26 mouse cellular contexts compared by ENCODE assay signal in the genomic region with DNA sequence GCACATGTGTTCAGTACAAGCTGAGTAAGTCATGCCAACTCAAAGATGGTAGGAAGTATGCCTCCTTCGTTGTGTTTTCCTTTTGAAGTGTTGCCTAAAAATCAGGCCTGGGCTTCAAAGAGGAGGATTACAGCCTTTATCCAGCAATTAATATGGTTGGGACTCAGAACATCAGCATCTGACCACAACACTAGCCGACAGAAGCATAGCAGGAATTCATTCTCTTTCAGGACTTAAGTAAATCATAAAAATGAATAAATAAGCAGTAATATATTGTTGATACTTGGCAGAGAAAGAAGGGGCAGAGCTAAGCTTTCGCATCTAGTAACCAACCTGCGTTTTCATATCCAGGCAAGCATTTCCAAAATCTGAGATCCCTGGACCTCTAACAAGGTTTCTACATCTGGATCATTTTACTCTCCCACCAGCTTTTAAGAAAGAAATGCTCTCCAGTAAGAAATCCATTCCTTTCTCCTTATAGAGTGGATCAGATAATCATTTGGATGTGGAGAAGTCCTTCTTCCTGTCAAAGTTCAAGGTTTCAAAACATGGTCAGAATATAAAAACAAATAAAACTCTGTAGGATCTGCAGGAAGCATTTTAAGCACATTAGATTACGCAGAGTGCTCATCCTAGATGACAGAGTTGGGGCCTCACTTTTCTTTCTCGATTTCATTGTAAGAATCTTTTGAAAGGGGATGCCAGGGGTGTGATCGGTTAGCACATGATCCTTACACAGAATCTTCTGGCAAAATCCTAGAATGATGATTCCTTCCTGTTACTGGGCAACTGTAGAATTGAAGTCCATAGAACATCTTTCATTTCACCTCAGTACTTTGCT.
DNase-seq lines count a peak whose midpoint lies in the region; ATAC-seq and TF ChIP-seq lines count a peak whose summit lies in the region.
"Had no signal": no experiment of that assay in that cellular context is flagged by ENCODE, and none has a peak within 500 bp of the region (broad histone marks: within the 10 kb centered on the region; RNA-seq: fewer than 3 reads in every experiment).

No protein-coding gene starts in this region.

- H3K4me1 ChIP-seq in forebrain, embryonic 14.5 days (ENCODE audit: control insufficient read depth, insufficient read depth, low read length): no peaks in the 10 kb centered on the region
- no peaks in the 10 kb centered on the region for H3K4me1 ChIP-seq in forebrain, embryonic 11.5 days (replicated peaks; ENCODE audit: control insufficient read depth, insufficient read depth, low read length)
- H3K4me1 ChIP-seq in cerebellum, adult 2 months (ENCODE audit: control insufficient read depth, insufficient read depth, low read length): peaks cover 21% of the 10 kb centered on the region; the same call in 1 of the 2 replicates
- H3K4me1 ChIP-seq in heart, adult 2 months (ENCODE audit: control insufficient read depth, insufficient read depth, low read length): no peaks in the 10 kb centered on the region
- H3K4me1 ChIP-seq: embryonic facial prominence, embryonic 12.5 days; limb, embryonic 12.5 days; lung, embryonic 15.5 days; midbrain, embryonic 12.5 days; neural tube, embryonic 13.5 days had no signal

- 65% methylated on average over 7 of the region's 7 CpGs for WGBS in forebrain, embryonic 14.5 days
- 68% methylated on average over 7 of the region's 7 CpGs for WGBS in forebrain, embryonic 11.5 days
- WGBS in cerebellum, adult 2 months: 23% methylated on average over 7 of the region's 7 CpGs
- 76% methylated on average over 7 of the region's 7 CpGs for WGBS in heart, adult 2 months

- H3K79me2 ChIP-seq in heart, adult 2 months (replicated peaks; ENCODE audit: control insufficient read depth, insufficient read depth, low read length): no peaks in the 10 kb centered on the region

- intact Hi-C loops in heart, adult 2 months (cut with DNase I): no loop called here

- H3K27me3 ChIP-seq in forebrain, embryonic 14.5 days (replicated peaks; ENCODE audit: control insufficient read depth, insufficient read depth, low read length): no peaks in the 10 kb centered on the region
- no peaks in the 10 kb centered on the region for H3K27me3 ChIP-seq in forebrain, embryonic 11.5 days (ENCODE audit: control insufficient read depth, insufficient read depth, low read length)
- no peaks in the 10 kb centered on the region for H3K27me3 ChIP-seq in cerebellum, adult 2 months (ENCODE audit: control insufficient read depth, insufficient read depth, low read length)
- H3K27me3 ChIP-seq in heart, adult 2 months (ENCODE audit: control insufficient read depth, insufficient read depth, low read length): no peaks in the 10 kb centered on the region
- H3K27me3 ChIP-seq: embryonic facial prominence, embryonic 12.5 days; limb, embryonic 12.5 days; lung, embryonic 15.5 days; midbrain, embryonic 12.5 days; neural tube, embryonic 13.5 days had no signal

- peak; percentile 27 for DNase-seq in forebrain, embryonic 14.5 days (ENCODE audit: low spot score)
- no peak for DNase-seq in forebrain, embryonic 11.5 days (ENCODE audit: low spot score)
- DNase-seq in Muller cell, postnatal 12 days (ENCODE audit: inconsistent ontology term): peak; percentile 22
- DNase-seq in cerebellum, adult 2 months: peak in 1 of 2 experiments; percentile 46
- DNase-seq in cerebellum, postnatal 14 days: peak; percentile 31 to 66
- no peak for DNase-seq in heart, adult 2 months
- DNase-seq: adrenal gland, adult 2 months; adrenal gland, postnatal 36 days; forebrain, postnatal 0 days; gastrocnemius, postnatal 10 days; heart, postnatal 14 days; kidney, adult 9 months; kidney, postnatal 10 days; right cerebral cortex, postnatal 4 days; thymus, adult 2 months; thymus, postnatal 36 days had no signal

- H3K9me3 ChIP-seq in forebrain, embryonic 14.5 days (replicated peaks; ENCODE audit: control insufficient read depth, low read length): no peaks in the 10 kb centered on the region
- no peaks in the 10 kb centered on the region for H3K9me3 ChIP-seq in forebrain, embryonic 11.5 days (ENCODE audit: control insufficient read depth, low read length)
- H3K9me3 ChIP-seq: embryonic facial prominence, embryonic 12.5 days; forebrain, embryonic 10.5 days; limb, embryonic 12.5 days; lung, embryonic 15.5 days; midbrain, embryonic 12.5 days; neural tube, embryonic 13.5 days had no signal

- no peak overlapping the region for H3K4me2 ChIP-seq in forebrain, embryonic 14.5 days (ENCODE audit: low read length)
- no peak overlapping the region for H3K4me2 ChIP-seq in forebrain, embryonic 11.5 days (ENCODE audit: low read depth, low read length, severe bottlenecking)
- H3K4me2 ChIP-seq: embryonic facial prominence, embryonic 12.5 days; limb, embryonic 12.5 days; liver, embryonic 11.5 days; lung, embryonic 15.5 days; midbrain, embryonic 12.5 days; neural tube, embryonic 13.5 days had no signal

- TF ChIP-seq EP300 in heart, adult 2 months (IDR thresholded peaks at IDR 0.05; ENCODE audit: insufficient read depth, low read depth, low read length): no peak

- H3K36me3 ChIP-seq in forebrain, embryonic 14.5 days (ENCODE audit: control insufficient read depth, insufficient read depth, low read length): no peaks in the 10 kb centered on the region
- H3K36me3 ChIP-seq in forebrain, embryonic 11.5 days (ENCODE audit: control insufficient read depth, insufficient read depth, low read length): no peaks in the 10 kb centered on the region
- H3K36me3 ChIP-seq in heart, adult 2 months (ENCODE audit: control insufficient read depth, insufficient read depth, low read length): no peaks in the 10 kb centered on the region
- H3K36me3 ChIP-seq: embryonic facial prominence, embryonic 12.5 days; forebrain, embryonic 10.5 days; limb, embryonic 12.5 days; lung, embryonic 15.5 days; midbrain, embryonic 12.5 days; neural tube, embryonic 13.5 days had no signal

- H3K27ac ChIP-seq in forebrain, embryonic 14.5 days (ENCODE audit: low read depth, low read length): no peak overlapping the region
- no peak overlapping the region for H3K27ac ChIP-seq in forebrain, embryonic 11.5 days (ENCODE audit: low read depth, low read length)
- peak overlapping the region; percentile 74; the same call in 1 of the 2 replicates for H3K27ac ChIP-seq in cerebellum, adult 2 months (ENCODE audit: insufficient read depth, low read length)
- H3K27ac ChIP-seq in heart, adult 2 months: no peak overlapping the region
- H3K27ac ChIP-seq: embryonic facial prominence, embryonic 12.5 days; forebrain, embryonic 10.5 days; limb, embryonic 12.5 days; lung, embryonic 15.5 days; midbrain, embryonic 12.5 days; neural tube, embryonic 13.5 days had no signal

- no peak for TF ChIP-seq POLR2A in cerebellum, adult 2 months (IDR thresholded peaks at IDR 0.05; ENCODE audit: borderline replicate concordance, insufficient read depth, low read length)
- no peak for TF ChIP-seq POLR2A in heart, adult 2 months (IDR thresholded peaks at IDR 0.05; ENCODE audit: insufficient read depth, low read depth, low read length)

- no peak overlapping the region for H3K9ac ChIP-seq in forebrain, embryonic 14.5 days (ENCODE audit: low read length)
- H3K9ac ChIP-seq in forebrain, embryonic 11.5 days (ENCODE audit: low read length): no peak overlapping the region
- no peak overlapping the region for H3K9ac ChIP-seq in heart, adult 2 months (ENCODE audit: low read depth, low read length)
- H3K9ac ChIP-seq: embryonic facial prominence, embryonic 12.5 days; forebrain, postnatal 0 days; limb, embryonic 12.5 days; lung, embryonic 15.5 days; midbrain, embryonic 12.5 days; neural tube, embryonic 13.5 days had no signal

- ATAC-seq in forebrain, embryonic 14.5 days: no peak
- no peak for ATAC-seq in forebrain, embryonic 11.5 days (replicated peaks; ENCODE audit: low FRiP score)
- ATAC-seq in megakaryocyte-erythroid progenitor cell, adult 5-6 weeks (replicated peaks; ENCODE audit: low FRiP score, low TSS enrichment, poor library complexity, severe bottlenecking): no peak
- ATAC-seq: activated CD4-positive, CD25-positive, alpha-beta regulatory T cell, adult 4 months; forebrain, postnatal 0 days; intestine, postnatal 0 days had no signal

- H3K4me3 ChIP-seq in forebrain, embryonic 14.5 days (ENCODE audit: low read depth, low read length): no peak overlapping the region
- H3K4me3 ChIP-seq in forebrain, embryonic 11.5 days (ENCODE audit: low read depth, low read length): no peak overlapping the region
- no peak overlapping the region for H3K4me3 ChIP-seq in cerebellum, adult 2 months (replicated peaks; ENCODE audit: insufficient read depth, low read depth, low read length)
- H3K4me3 ChIP-seq in heart, adult 2 months: no peak overlapping the region
- H3K4me3 ChIP-seq: embryonic facial prominence, embryonic 12.5 days; forebrain, embryonic 10.5 days; limb, embryonic 12.5 days; lung, embryonic 15.5 days; midbrain, embryonic 12.5 days; neural tube, embryonic 13.5 days had no signal

- TF ChIP-seq CTCF in cerebellum, adult 2 months (IDR thresholded peaks at IDR 0.05; ENCODE audit: borderline replicate concordance, insufficient read depth, low read depth, low read length): no peak
- TF ChIP-seq CTCF in heart, adult 2 months (IDR thresholded peaks at IDR 0.05): no peak

Comparison
In these comparisons a context has a peak if more than half of its experiments do, and no peak if none do; other contexts are left out.
1. DNase-seq: peak in forebrain, embryonic 14.5 days (single experiment), Muller cell, postnatal 12 days (single experiment) and cerebellum, postnatal 14 days (2 of 2); none in forebrain, embryonic 11.5 days (single experiment) and heart, adult 2 months (0 of 2).